Comparison of ENCODE assay signal across 7 mouse cellular contexts in genomic region chr17:25801029-25801428, GRCm38 (mm10). TPM values are rescaled to one million over a fixed set of nuclear protein-coding genes. Genes with fewer than 3 reads are reported as not detected.
DNase-seq lines count a peak whose midpoint lies in the region; ATAC-seq and TF ChIP-seq lines count a peak whose summit lies in the region.

No protein-coding gene starts in this region.

- peak; percentile 78; the same call in 1 of the 2 replicates for TF ChIP-seq CTCF in small intestine, adult 2 months (IDR thresholded peaks at IDR 0.05; ENCODE audit: extremely low read depth, insufficient read length, insufficient replicate concordance, low read depth, low read length)

- no peak overlapping the region for H3K4me2 ChIP-seq in limb, embryonic 14.5 days (replicated peaks; ENCODE audit: low read depth, low read length, severe bottlenecking)

- ATAC-seq in activated CD4-positive, CD25-positive, alpha-beta regulatory T cell, adult 4 months, result peak; percentile 84
- ATAC-seq in limb, embryonic 14.5 days (ENCODE audit: low FRiP score, low read depth), result no peak

- H3K9me3 ChIP-seq in limb, embryonic 14.5 days (ENCODE audit: control insufficient read depth, low read length), result no peaks in the 10 kb centered on the region

- no peak overlapping the region for H3K27ac ChIP-seq in limb, embryonic 14.5 days (replicated peaks; ENCODE audit: low read depth, low read length)
- no peak overlapping the region for H3K27ac ChIP-seq in small intestine, adult 2 months (ENCODE audit: insufficient read depth, low read depth, low read length)

- peaks cover 8% of the 10 kb centered on the region; the same call in 1 of the 2 replicates for H3K4me1 ChIP-seq in limb, embryonic 14.5 days (ENCODE audit: control insufficient read depth, insufficient read depth, low read length)
- peaks cover 5% of the 10 kb centered on the region for H3K4me1 ChIP-seq in small intestine, adult 2 months (ENCODE audit: control insufficient read depth, insufficient read depth, insufficient read length, low read length)

- no peaks in the 10 kb centered on the region for H3K36me3 ChIP-seq in limb, embryonic 14.5 days (ENCODE audit: control insufficient read depth, insufficient read depth, low read length)
- no peaks in the 10 kb centered on the region for H3K36me3 ChIP-seq in small intestine, adult 2 months (ENCODE audit: control insufficient read depth, insufficient read depth, low read length)

- H3K9ac ChIP-seq in limb, embryonic 14.5 days (ENCODE audit: low read depth, low read length, severe bottlenecking), result no peak overlapping the region

- 5% methylated on average over 6 of the region's 6 CpGs for WGBS in limb, embryonic 14.5 days
- WGBS in small intestine, adult 2 months, result 5% methylated on average over 6 of the region's 6 CpGs

- no peak for TF ChIP-seq POLR2A in limb, embryonic 14.5 days (IDR thresholded peaks at IDR 0.05; ENCODE audit: borderline replicate concordance, extremely low read depth, insufficient read depth, insufficient read length)
- no peak for TF ChIP-seq POLR2A in small intestine, adult 2 months (IDR thresholded peaks at IDR 0.05; ENCODE audit: low read depth, low read length)

- peak; percentile 74 to 78 for DNase-seq in right cerebral cortex, adult 2 months (ENCODE audit: low spot score in 2 of 2)
- no peak for DNase-seq in right cerebral cortex, postnatal 4 days
- DNase-seq in embryo, embryonic 10.5 days (ENCODE audit: low spot score), result peak; percentile 93
- DNase-seq in induced T-regulatory cell, adult 2 months (ENCODE audit: low read depth), result peak; percentile 90
- peak; percentile 79 for DNase-seq in limb, embryonic 14.5 days (ENCODE audit: low spot score)

- no peak overlapping the region for H3K4me3 ChIP-seq in limb, embryonic 14.5 days (replicated peaks; ENCODE audit: low read length)
- H3K4me3 ChIP-seq in small intestine, adult 2 months (ENCODE audit: low read depth, low read length), result no peak overlapping the region

- no peaks in the 10 kb centered on the region for H3K27me3 ChIP-seq in limb, embryonic 14.5 days (ENCODE audit: control insufficient read depth, insufficient read depth, low read length)
- 0 out of 2 replicates have a peak, but pooled peaks cover 8% of the 10 kb centered on the region for H3K27me3 ChIP-seq in small intestine, adult 2 months (ENCODE audit: control insufficient read depth, insufficient read depth, low read length)

RNA-seq across cellular contexts. Expression of gene Metrn, which starts 4.1 kb away (rescaled TPM):
- polyA plus RNA-seq in activated CD4-positive, CD25-positive, alpha-beta regulatory T cell, adult 4 months (2017; shearing (Covaris generic)), result 1 to 10 TPM; 2.2 to 4.6 TPM
- 83.6 and 119 TPM in 2 replicates for polyA plus RNA-seq in limb, embryonic 14.5 days (2012; rRNA removed)
- 10.5 and 12.6 TPM in 2 replicates for polyA plus RNA-seq in limb, embryonic 14.5 days (2014; fragmentation: Nextera tagmentation; extraction: Ambion mirVana)
- polyA plus RNA-seq in small intestine, adult 2 months (2012; rRNA removed), result 28.2 and 31.9 TPM in 2 replicates

RNA-seq across cellular contexts. Expression of gene AC134908.4, which starts 5.6 kb away (rescaled TPM):
- polyA plus RNA-seq in activated CD4-positive, CD25-positive, alpha-beta regulatory T cell, adult 4 months (2017; shearing (Covaris generic)), result not detected
- polyA plus RNA-seq in limb, embryonic 14.5 days (2012; rRNA removed), result not detected in 2 replicates
- 0.30 TPM in 1 of 2 replicates, not detected in the other for polyA plus RNA-seq in limb, embryonic 14.5 days (2014; fragmentation: Nextera tagmentation; extraction: Ambion mirVana)
- polyA plus RNA-seq in small intestine, adult 2 months (2012; rRNA removed), result 0.48 TPM in 1 of 2 replicates, not detected in the other

RNA-seq across cellular contexts. Expression of gene Fbxl16, which starts 7.9 kb away (rescaled TPM):
- polyA plus RNA-seq in activated CD4-positive, CD25-positive, alpha-beta regulatory T cell, adult 4 months (2017; shearing (Covaris generic)), result under 1 TPM in 1 of 2 experiments, not detected in 1; 0.16 TPM
- 6.5 and 12.2 TPM in 2 replicates for polyA plus RNA-seq in limb, embryonic 14.5 days (2012; rRNA removed)
- 2.0 and 2.5 TPM in 2 replicates for polyA plus RNA-seq in limb, embryonic 14.5 days (2014; fragmentation: Nextera tagmentation; extraction: Ambion mirVana)
- polyA plus RNA-seq in small intestine, adult 2 months (2012; rRNA removed), result 3.1 and 3.7 TPM in 2 replicates

RNA-seq across cellular contexts. Expression of gene Fam173a, which starts 8.3 kb away (rescaled TPM):
- 100 to 1,000 TPM; 196 to 238 TPM for polyA plus RNA-seq in activated CD4-positive, CD25-positive, alpha-beta regulatory T cell, adult 4 months (2017; shearing (Covaris generic))
- polyA plus RNA-seq in limb, embryonic 14.5 days (2012; rRNA removed), result 114 and 117 TPM in 2 replicates
- 72.5 and 73.8 TPM in 2 replicates for polyA plus RNA-seq in limb, embryonic 14.5 days (2014; fragmentation: Nextera tagmentation; extraction: Ambion mirVana)
- 70.7 and 135 TPM in 2 replicates for polyA plus RNA-seq in small intestine, adult 2 months (2012; rRNA removed)

RNA-seq across cellular contexts. Expression of gene Ccdc78, which starts 14.6 kb away (rescaled TPM):
- under 1 TPM in 1 of 2 experiments, not detected in 1; 0.62 TPM for polyA plus RNA-seq in activated CD4-positive, CD25-positive, alpha-beta regulatory T cell, adult 4 months (2017; shearing (Covaris generic))
- 0.06 and 0.10 TPM in 2 replicates for polyA plus RNA-seq in limb, embryonic 14.5 days (2012; rRNA removed)
- not detected in 2 replicates for polyA plus RNA-seq in limb, embryonic 14.5 days (2014; fragmentation: Nextera tagmentation; extraction: Ambion mirVana)
- polyA plus RNA-seq in small intestine, adult 2 months (2012; rRNA removed), result 0.06 TPM in 1 of 2 replicates, not detected in the other
